Mouse (Mus musculus): ENCODE results near the gene Plekhh2.

Gene Plekhh2

GRCm38 (mm10) chr17:84571629-84572028, 59.9 kb downstream of the Plekhh2 start:
- no peak for DNase-seq (ENCODE audit: low spot score in 2 of 2)

GRCm38 (mm10) chr17:84573305-84573704, 61.6 kb downstream of the Plekhh2 start:
- no peak for DNase-seq (ENCODE audit: low spot score in 2 of 2)

- no peak for DNase-seq (ENCODE audit: low spot score in 2 of 2)
These were observed 62.2 kb downstream of the Plekhh2 start for GRCm38 (mm10) chr17:84573940-84574339.

GRCm38 (mm10) chr17:84575108-84575507, 63.4 kb downstream of the Plekhh2 start:
- no peak for DNase-seq (ENCODE audit: low spot score in 2 of 2)

GRCm38 (mm10) chr17:84576621-84577293, 65.1 kb downstream of the Plekhh2 start:
- DNase-seq (ENCODE audit: low spot score in 2 of 2) = no peak

- DNase-seq (ENCODE audit: low spot score in 2 of 2) = no peak
These were observed 67.6 kb downstream of the Plekhh2 start for GRCm38 (mm10) chr17:84579249-84579648.

- no peak for DNase-seq (ENCODE audit: low spot score in 2 of 2)
These were observed 68.1 kb downstream of the Plekhh2 start for GRCm38 (mm10) chr17:84579817-84580216.

- DNase-seq (ENCODE audit: low spot score in 2 of 2) = no peak
These were observed 69.1 kb downstream of the Plekhh2 start for GRCm38 (mm10) chr17:84580821-84581220.

GRCm38 (mm10) chr17:84581740-84582414, 70.2 kb downstream of the Plekhh2 start:
- DNase-seq (ENCODE audit: low spot score in 2 of 2) = no peak

- no peak for DNase-seq (ENCODE audit: low spot score in 2 of 2)
These were observed 72.4 kb downstream of the Plekhh2 start for GRCm38 (mm10) chr17:84584107-84584506.

- DNase-seq (ENCODE audit: low spot score in 2 of 2) = peak in 1 of 2 experiments; percentile 38
These were observed 73.4 kb downstream of the Plekhh2 start for GRCm38 (mm10) chr17:84585104-84585503.

GRCm38 (mm10) chr17:84590065-84590464, 78.4 kb downstream of the Plekhh2 start:
- no peak for DNase-seq (ENCODE audit: low spot score in 2 of 2)

GRCm38 (mm10) chr17:84591431-84592150, 79.9 kb downstream of the Plekhh2 start:
- DNase-seq (ENCODE audit: low spot score in 2 of 2) = no peak

- no peak for DNase-seq (ENCODE audit: low spot score in 2 of 2)
These were observed 84.3 kb downstream of the Plekhh2 start for GRCm38 (mm10) chr17:84596015-84596441.

- DNase-seq (ENCODE audit: low spot score in 2 of 2) = no peak
These were observed 84.8 kb downstream of the Plekhh2 start for GRCm38 (mm10) chr17:84596501-84596900.

GRCm38 (mm10) chr17:84597859-84598258, 86.2 kb downstream of the Plekhh2 start:
- no peak for DNase-seq (ENCODE audit: low spot score in 2 of 2)

GRCm38 (mm10) chr17:84598928-84599327, 87.2 kb downstream of the Plekhh2 start:
- DNase-seq (ENCODE audit: low spot score in 2 of 2) = no peak

GRCm38 (mm10) chr17:84600051-84600983, 88.6 kb downstream of the Plekhh2 start:
- DNase-seq (ENCODE audit: low spot score in 2 of 2) = no peak

GRCm38 (mm10) chr17:84601805-84602204, 90.1 kb downstream of the Plekhh2 start:
- DNase-seq (ENCODE audit: low spot score in 2 of 2) = no peak

GRCm38 (mm10) chr17:84603202-84603627, 91.5 kb downstream of the Plekhh2 start:
- DNase-seq (ENCODE audit: low spot score in 2 of 2) = peak; percentile 5 to 21

GRCm38 (mm10) chr17:84603709-84604420, 92.2 kb downstream of the Plekhh2 start:
- no peak for DNase-seq (ENCODE audit: low spot score in 2 of 2)
